Mouse (Mus musculus) cerebellum, adult 18-20 months (tissue): Measurements from ENCODE around the gene Macrod2.

ENCODE experiments used
- DNase-seq, 2 experiments: peaks; one replicate each; pipeline ENCODE4 v3.0.0; 2021

Gene Macrod2

DNA sequence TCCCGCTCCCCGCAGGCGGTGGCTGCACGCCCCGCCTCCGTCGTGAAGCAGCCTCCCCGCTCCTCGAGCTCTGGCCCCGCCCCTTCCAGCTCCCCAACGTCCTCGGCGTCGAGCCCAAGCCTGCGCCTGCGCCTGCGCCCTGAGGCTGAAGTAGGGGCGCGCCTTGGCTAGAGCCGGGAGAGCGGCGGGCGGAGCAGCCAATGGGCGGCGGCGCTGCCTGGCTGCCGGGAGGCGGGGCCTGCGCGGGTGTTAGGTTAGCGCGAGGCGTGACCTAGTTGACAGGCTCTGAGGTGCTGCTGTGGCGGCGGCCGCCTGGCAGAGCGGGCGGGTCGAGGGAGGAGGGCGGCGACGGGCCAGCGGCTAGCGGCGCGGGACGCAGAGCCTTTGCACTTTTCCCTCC lies at the start of gene Macrod2:
TSS of gene Macrod2 (plus strand) at position 131 of the 400 bp plus-strand sequence.
- peak; percentile 99 to 100 for DNase-seq

- DNase-seq = no peak
Measured at GRCm38 (mm10) chr2:140359905-140360304, 35.2 kb upstream of the Macrod2 start.

DNA sequence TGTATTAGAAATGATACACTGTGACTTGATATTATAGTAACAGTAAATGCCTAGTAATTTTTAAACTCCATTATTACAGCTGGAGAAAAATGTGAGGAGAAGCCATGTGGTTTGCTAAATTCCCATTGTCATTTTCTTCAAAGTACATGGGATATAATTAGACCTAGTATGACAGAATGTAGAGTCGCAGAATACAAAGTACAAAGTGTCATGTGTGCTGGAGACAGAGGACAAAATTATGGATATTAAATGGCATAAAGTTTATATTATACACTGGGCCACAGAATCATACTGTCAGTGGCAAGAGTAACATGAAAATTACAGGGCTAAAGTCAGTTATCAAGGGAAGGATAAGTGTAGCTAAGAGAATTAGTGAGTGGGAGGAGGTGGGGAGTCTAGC lies 30.3 kb upstream of the Macrod2 start:
- no peak for DNase-seq

- no peak for DNase-seq
Measured at GRCm38 (mm10) chr2:140389525-140389924, 5.6 kb upstream of the Macrod2 start, which contains the start of gene Sel1l2. Gene Sel1l2, minus strand, starts transcription at chr2:140389706.

GRCm38 (mm10) chr2:140395744-140396231 lies 679 bp downstream of the Macrod2 start:
- peak; percentile 60 to 79 for DNase-seq

- DNase-seq = no peak
Measured at GRCm38 (mm10) chr2:140425844-140426243, 30.7 kb downstream of the Macrod2 start.

DNA sequence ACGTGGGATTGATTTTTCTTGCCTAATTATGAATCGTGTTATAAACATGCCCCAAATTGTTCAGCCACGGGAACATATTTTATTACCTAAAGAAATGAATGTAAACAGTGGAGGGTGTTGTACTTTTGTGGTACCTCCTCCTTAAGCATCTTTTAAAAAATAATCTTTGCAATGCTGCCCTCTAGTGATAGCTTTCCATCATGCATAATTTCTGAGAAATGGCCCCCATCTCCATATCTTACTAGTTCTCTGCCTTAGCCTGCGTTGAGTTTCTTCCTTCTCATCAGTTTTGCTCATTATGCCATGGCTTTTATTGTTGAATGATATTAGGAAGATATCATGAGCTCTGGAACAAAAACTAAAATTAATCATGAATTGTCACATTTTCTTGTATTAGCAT lies 32.2 kb downstream of the Macrod2 start:
- peak in 1 of 2 experiments; percentile 26 for DNase-seq

- no peak for DNase-seq
Measured at GRCm38 (mm10) chr2:140439081-140439480, 44.0 kb downstream of the Macrod2 start.

GRCm38 (mm10) chr2:140448636-140449035 lies 53.5 kb downstream of the Macrod2 start:
- DNase-seq = no peak

GRCm38 (mm10) chr2:140475770-140476169 lies 80.7 kb downstream of the Macrod2 start:
- no peak for DNase-seq

DNA sequence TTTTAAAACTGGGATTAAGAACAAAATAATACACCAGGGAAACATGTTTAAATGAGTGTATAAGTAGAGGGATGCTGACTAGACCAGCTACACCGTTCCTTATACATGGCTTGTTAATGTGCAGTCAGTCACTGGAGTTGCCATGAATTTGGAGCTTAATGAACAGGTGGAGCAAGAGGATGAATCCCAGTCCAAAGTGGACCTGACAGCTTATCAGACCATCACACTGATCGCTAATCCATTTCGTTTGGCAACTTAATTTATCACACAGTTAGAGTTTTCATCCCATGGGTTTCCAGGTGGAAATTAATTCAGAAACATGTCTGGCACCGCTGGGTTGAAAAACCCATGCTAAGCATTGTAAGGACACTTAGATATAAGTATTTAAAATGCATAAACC lies 81.8 kb downstream of the Macrod2 start:
- DNase-seq = no peak

- DNase-seq = no peak
Measured at GRCm38 (mm10) chr2:140482604-140483003, 87.5 kb downstream of the Macrod2 start.

- peak; percentile 11 to 26 for DNase-seq
Measured at GRCm38 (mm10) chr2:140497688-140498087, 102.6 kb downstream of the Macrod2 start.

GRCm38 (mm10) chr2:140500951-140501350 lies 105.8 kb downstream of the Macrod2 start:
- DNase-seq = peak; percentile 65 to 73

DNA sequence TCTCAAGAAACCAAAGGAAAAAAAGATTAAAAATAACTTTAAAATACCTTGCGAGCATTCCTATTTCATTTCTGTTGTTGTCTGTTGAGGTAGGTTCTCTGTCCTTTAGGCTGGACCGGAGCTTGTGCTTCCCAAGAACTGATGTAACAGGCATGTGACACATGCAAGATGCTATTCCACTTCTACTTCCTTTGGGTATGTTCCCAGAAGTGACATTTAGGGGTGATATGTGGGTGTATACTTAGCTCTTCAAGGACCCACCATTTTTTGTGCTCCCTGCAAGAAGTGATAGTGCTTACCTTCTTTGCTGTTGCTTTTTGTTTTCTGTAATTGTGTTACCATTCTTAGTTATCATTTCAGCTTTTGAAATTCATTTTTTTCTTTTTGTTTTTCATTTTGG lies 126.4 kb downstream of the Macrod2 start:
- DNase-seq = no peak

GRCm38 (mm10) chr2:140530214-140530613 lies 135.1 kb downstream of the Macrod2 start:
- DNase-seq = peak in 1 of 2 experiments; percentile 7

DNA sequence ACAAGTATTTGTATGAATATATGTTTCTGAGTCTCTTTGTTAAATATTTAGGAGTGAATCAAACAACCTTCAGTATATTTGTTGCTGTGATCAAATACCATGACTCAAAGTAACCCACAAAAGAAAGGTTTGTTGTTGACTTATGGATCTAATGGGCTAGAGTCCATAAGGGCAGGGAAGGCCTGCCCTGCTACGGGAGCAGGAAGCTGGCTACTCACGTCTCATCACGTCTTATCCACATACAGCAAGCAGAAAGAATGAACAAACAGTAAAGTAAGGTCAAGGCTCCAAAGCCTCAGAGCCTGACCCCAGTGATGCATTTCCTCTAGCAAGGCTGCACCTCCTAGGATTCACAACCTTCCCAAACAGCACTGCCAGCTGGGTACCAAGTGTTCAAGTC lies 136.9 kb downstream of the Macrod2 start:
- DNase-seq = no peak

DNA sequence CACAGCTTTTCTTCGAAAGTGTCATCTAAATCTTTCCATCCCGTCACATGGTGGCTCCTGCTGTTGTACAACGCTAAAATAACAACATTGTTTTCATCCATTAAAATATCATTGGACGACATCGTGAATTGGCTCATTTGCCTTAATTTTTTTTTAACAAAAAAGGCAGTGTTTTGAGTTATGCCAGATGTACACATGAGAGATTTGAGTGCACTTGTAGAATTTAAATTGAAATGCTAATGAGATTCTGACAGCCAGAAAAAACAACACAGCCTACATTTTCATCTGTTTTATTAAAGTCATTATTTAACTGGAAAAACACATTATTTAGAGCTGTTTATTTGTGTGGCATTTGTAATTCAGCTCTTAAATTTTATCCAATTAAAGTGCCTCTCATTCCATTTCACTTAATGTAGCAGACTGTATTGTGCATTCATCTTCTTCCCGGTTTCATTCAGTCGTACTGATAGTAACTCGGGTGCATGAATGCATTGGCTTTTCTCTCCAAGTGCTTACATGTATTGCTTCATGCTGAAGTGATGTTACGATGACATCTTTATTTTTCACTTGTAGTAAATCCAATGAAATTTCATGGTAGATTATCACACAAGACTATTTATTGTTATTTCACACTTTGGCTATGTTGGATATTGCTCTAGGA lies 137.9 kb downstream of the Macrod2 start:
- no peak for DNase-seq

GRCm38 (mm10) chr2:140533621-140534020 lies 138.5 kb downstream of the Macrod2 start:
- no peak for DNase-seq

DNA sequence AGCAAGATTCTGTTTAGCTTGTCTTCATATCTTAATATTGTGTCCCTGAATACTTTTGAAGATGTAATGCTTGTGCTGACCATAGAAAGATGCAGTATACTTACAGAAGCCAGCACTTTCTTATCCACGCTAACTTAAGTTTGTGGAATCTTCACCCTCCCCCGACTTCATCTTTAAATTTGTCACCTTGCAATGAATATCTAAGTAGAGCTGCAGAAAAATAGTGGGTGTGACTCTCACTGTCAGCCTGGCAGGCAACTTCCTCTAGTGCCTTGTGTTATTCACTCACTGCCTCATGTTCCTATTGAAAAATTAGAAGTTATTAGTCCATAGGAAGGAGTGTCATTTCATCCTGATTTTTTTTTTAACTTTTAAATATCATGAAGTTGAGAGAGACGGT lies 139.5 kb downstream of the Macrod2 start:
- DNase-seq = no peak

DNA sequence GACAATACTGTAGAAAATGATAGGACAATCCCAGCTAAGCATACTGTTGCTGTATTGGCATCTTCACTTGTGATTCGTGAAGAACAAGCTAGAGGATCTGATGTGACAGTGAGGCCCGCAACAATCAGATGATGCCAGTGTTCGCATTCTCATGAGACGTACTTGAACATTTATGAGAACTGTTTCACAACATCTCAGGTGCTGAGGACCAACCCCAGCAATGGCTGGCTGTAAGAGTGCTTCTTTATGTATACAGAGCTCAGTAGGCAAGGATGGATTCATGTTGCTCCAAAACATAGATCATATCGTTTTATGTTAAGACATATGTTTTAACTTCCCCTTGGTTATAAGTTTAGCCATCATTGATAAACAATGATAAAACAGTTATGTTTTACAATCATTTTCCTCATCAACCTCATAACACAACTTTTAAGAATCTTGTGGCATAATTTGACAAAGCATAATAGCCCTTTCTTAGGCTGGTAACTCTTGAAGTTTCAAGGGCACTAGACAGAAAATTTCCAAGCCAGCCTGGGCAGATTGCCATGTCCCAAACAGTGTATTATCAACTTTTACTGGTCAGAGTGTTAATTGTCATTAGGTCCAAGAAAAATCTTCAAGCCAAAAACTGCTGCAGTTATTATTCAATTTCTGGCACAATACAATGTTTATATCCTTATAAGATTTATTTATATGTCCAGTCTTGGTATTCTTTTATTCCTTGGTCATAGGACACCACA lies 140.9 kb downstream of the Macrod2 start:
- DNase-seq = no peak

GRCm38 (mm10) chr2:140549286-140549685 lies 154.2 kb downstream of the Macrod2 start:
- DNase-seq = no peak

DNA sequence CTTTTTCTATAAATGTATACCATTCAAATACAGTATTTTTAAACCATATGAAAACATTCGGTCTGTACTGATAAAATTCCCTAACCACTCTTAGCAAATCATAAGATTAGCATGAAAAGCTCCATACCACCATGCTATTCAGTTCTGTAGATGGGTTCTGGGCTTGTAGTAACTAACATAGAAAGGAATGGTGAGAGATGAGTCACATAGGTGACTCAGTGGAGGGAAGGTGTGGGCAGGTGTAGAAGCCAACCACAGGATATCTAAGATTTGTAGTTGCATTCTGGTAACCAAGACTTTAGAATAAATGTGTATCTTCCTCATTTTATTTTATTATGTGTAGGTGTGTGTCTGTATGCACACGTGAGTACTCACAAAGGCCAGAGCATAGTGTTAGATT lies 166.3 kb downstream of the Macrod2 start:
- DNase-seq = no peak

GRCm38 (mm10) chr2:140570874-140571273 lies 175.8 kb downstream of the Macrod2 start:
- peak; percentile 15 to 18 for DNase-seq
